Mouse (Mus musculus) lung, adult 2 months (tissue): ENCODE measurements around the gene March5.

Source experiments
- CTCF ChIP-seq: fragments of 200-500 bp; IDR thresholded peaks from 2 replicates; pipeline ENCODE4 v1.5.1; 2011; ENCODE audit warnings: mild to moderate bottlenecking, low read length, control low read depth; ENCODE audit not compliant: insufficient read depth
- POLR2A ChIP-seq: fragments of 200-500 bp; IDR thresholded peaks from 2 replicates; pipeline ENCODE4 v1.6.1; 2011; ENCODE audit warnings: low read depth, mild to moderate bottlenecking, control low read depth, low read length, borderline replicate concordance; ENCODE audit errors: extremely low read depth

DNA sequence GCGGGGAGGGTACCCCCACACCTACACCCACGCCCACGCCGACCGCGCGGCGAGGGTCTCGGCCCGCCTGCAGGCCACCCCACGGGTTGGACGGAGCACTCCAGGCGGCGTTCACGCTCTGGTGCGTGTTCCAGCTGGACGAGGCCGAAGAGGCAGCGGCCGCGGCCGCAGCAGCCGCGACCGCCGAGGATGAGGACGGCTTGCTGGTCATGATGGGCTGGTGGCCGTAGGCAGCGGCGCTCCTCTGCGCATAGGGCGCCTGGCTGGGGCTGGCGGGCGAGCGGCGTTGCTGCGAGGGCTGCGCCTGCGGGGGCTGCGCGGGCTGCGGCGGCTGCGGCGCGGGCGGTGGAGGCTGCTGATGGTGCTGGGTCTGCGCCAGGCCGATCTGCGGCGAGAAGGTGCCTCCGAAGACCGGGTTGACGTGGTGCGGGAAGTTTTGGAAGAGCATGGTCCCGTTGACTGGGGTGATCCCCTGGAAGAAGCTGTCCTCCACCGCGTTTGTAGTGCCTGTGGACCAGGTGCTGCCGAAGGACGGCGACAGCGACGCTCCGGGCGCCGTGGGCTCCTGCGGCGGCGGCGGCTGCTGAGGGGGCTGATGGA is 33.1 kb upstream of the March5 start:
- TF ChIP-seq CTCF (no peak), POLR2A (no peak)
